Mouse (Mus musculus): ENCODE results near the gene Mmachc. TPM values are rescaled to one million over a fixed set of nuclear protein-coding genes. Genes with fewer than 3 reads are reported as not detected.
"Not testable (repeated sequence)": the region's sequence is repeated elsewhere in the genome, so short reads cannot be mapped to it uniquely, and the experiment has no call there.

Gene Mmachc
- polyA plus RNA-seq, 1 experiment from 2014 or later = 20.0 TPM

GRCm38 (mm10) chr4:116668145-116668544 lies 40.1 kb downstream of the Mmachc start:
- Histone ChIP-seq H3K27me3 (replicated peaks) (no peaks in the 10 kb centered on the region), H3K4me1 (no peaks in the 10 kb centered on the region), H3K9me3 (replicated peaks) (no peaks in the 10 kb centered on the region), H3K4me3 (replicated peaks) (no peak overlapping the region), H3K36me3 (no peaks in the 10 kb centered on the region), H3K9ac (replicated peaks) (no peak overlapping the region), H3K27ac (replicated peaks) (no peak overlapping the region), H3K4me2 (no peak overlapping the region)
- ATAC-seq (ENCODE audit: low FRiP score) = no peak
- WGBS = 66% methylated on average over 3 of the region's 3 CpGs

GRCm38 (mm10) chr4:116666625-116667024 lies 41.6 kb downstream of the Mmachc start:
- no peak for ATAC-seq (ENCODE audit: low FRiP score)
- H3K9me3 ChIP-seq (replicated peaks) = no peaks in the 10 kb centered on the region
- H3K27ac ChIP-seq (replicated peaks) = no peak overlapping the region
- H3K36me3 ChIP-seq = no peaks in the 10 kb centered on the region
- H3K27me3 ChIP-seq (replicated peaks) = no peaks in the 10 kb centered on the region
- H3K4me1 ChIP-seq = no peaks in the 10 kb centered on the region
- H3K4me3 ChIP-seq (replicated peaks) = no peak overlapping the region
- no peak overlapping the region for H3K4me2 ChIP-seq
- WGBS = 73% methylated on average over 4 of the region's 4 CpGs
- H3K9ac ChIP-seq (replicated peaks) = no peak overlapping the region

GRCm38 (mm10) chr4:116661998-116662397 lies 46.2 kb downstream of the Mmachc start:
- Histone ChIP-seq H3K27ac (replicated peaks) (no peak overlapping the region), H3K36me3 (no peaks in the 10 kb centered on the region), H3K4me1 (no peaks in the 10 kb centered on the region), H3K27me3 (replicated peaks) (no peaks in the 10 kb centered on the region), H3K9me3 (replicated peaks) (no peaks in the 10 kb centered on the region), H3K4me3 (replicated peaks) (no peak overlapping the region), H3K4me2 (no peak overlapping the region), H3K9ac (replicated peaks) (no peak overlapping the region)
- WGBS = 90% methylated on average over 1 of the region's 1 CpGs
- no peak for ATAC-seq (ENCODE audit: low FRiP score)

GRCm38 (mm10) chr4:116660829-116661228 lies 47.4 kb downstream of the Mmachc start:
- no peak for ATAC-seq (ENCODE audit: low FRiP score)
- WGBS = 80% methylated on average over 6 of the region's 6 CpGs
- Histone ChIP-seq H3K4me1 (no peaks in the 10 kb centered on the region), H3K36me3 (no peaks in the 10 kb centered on the region), H3K4me2 (no peak overlapping the region), H3K27ac (replicated peaks) (no peak overlapping the region), H3K27me3 (replicated peaks) (no peaks in the 10 kb centered on the region), H3K9ac (replicated peaks) (no peak overlapping the region), H3K4me3 (replicated peaks) (no peak overlapping the region), H3K9me3 (replicated peaks) (no peaks in the 10 kb centered on the region)

GRCm38 (mm10) chr4:116659916-116660315 lies 48.3 kb downstream of the Mmachc start:
- H3K36me3 ChIP-seq; ATAC-seq (ENCODE audit: low FRiP score); H3K27ac ChIP-seq (replicated peaks); H3K27me3 ChIP-seq (replicated peaks); H3K9me3 ChIP-seq (replicated peaks); H3K4me2 ChIP-seq; H3K4me3 ChIP-seq (replicated peaks); H3K9ac ChIP-seq (replicated peaks); H3K4me1 ChIP-seq: not testable (repeated sequence)
- 89% methylated on average over 6 of the region's 6 CpGs for WGBS

GRCm38 (mm10) chr4:116659474-116659873 lies 48.7 kb downstream of the Mmachc start:
- Histone ChIP-seq H3K9me3 (replicated peaks) (no peaks in the 10 kb centered on the region), H3K36me3 (no peaks in the 10 kb centered on the region), H3K4me1 (no peaks in the 10 kb centered on the region), H3K4me3 (replicated peaks) (no peak overlapping the region), H3K4me2 (no peak overlapping the region), H3K9ac (replicated peaks) (no peak overlapping the region), H3K27me3 (replicated peaks) (no peaks in the 10 kb centered on the region), H3K27ac (replicated peaks) (no peak overlapping the region)
- no peak for ATAC-seq (ENCODE audit: low FRiP score)
- 65% methylated on average over 2 of the region's 2 CpGs for WGBS

GRCm38 (mm10) chr4:116657971-116658370 lies 50.2 kb downstream of the Mmachc start:
- no peak overlapping the region for H3K9ac ChIP-seq (replicated peaks)
- no peak for ATAC-seq (ENCODE audit: low FRiP score)

GRCm38 (mm10) chr4:116655658-116656057 lies 52.5 kb downstream of the Mmachc start:
- H3K4me1 ChIP-seq = 0 out of 2 replicates have a peak, but pooled peaks cover under 1% of the 10 kb centered on the region
- H3K4me2 ChIP-seq = no peak overlapping the region
- H3K36me3 ChIP-seq = no peaks in the 10 kb centered on the region
- H3K9me3 ChIP-seq (replicated peaks) = no peaks in the 10 kb centered on the region
- no peak for ATAC-seq (ENCODE audit: low FRiP score)
- H3K4me3 ChIP-seq (replicated peaks) = no peak overlapping the region
- no peak overlapping the region for H3K9ac ChIP-seq (replicated peaks)
- no peak overlapping the region for H3K27ac ChIP-seq (replicated peaks)
- 78% methylated on average over 3 of the region's 3 CpGs for WGBS
- no peaks in the 10 kb centered on the region for H3K27me3 ChIP-seq (replicated peaks)

More at GRCm38 (mm10) chr4:116657971-116658370, 50.2 kb downstream of the Mmachc start:
- Histone ChIP-seq H3K4me1 (no peaks in the 10 kb centered on the region), H3K36me3 (no peaks in the 10 kb centered on the region), H3K27ac (replicated peaks) (no peak overlapping the region), H3K9me3 (replicated peaks) (no peaks in the 10 kb centered on the region), H3K4me3 (replicated peaks) (no peak overlapping the region), H3K4me2 (no peak overlapping the region), H3K27me3 (replicated peaks) (no peaks in the 10 kb centered on the region)
- 43% methylated on average over 3 of the region's 3 CpGs for WGBS

- H3K4me1 ChIP-seq = peaks cover 6% of the 10 kb centered on the region
- no peaks in the 10 kb centered on the region for H3K27me3 ChIP-seq (replicated peaks)
- 67% methylated on average over 2 of the region's 2 CpGs for WGBS
- H3K9me3 ChIP-seq (replicated peaks) = no peaks in the 10 kb centered on the region
- no peak overlapping the region for H3K4me2 ChIP-seq
- no peaks in the 10 kb centered on the region for H3K36me3 ChIP-seq
- no peak overlapping the region for H3K27ac ChIP-seq (replicated peaks)
- no peak for ATAC-seq (ENCODE audit: low FRiP score)
- H3K4me3 ChIP-seq (replicated peaks) = no peak overlapping the region
- no peak overlapping the region for H3K9ac ChIP-seq (replicated peaks)
Measured at GRCm38 (mm10) chr4:116655100-116655499, 53.1 kb downstream of the Mmachc start.

GRCm38 (mm10) chr4:116653228-116653627 lies 55.0 kb downstream of the Mmachc start:
- no peaks in the 10 kb centered on the region for H3K36me3 ChIP-seq

More at GRCm38 (mm10) chr4:116653228-116653627, 55.0 kb downstream of the Mmachc start:
- ATAC-seq (ENCODE audit: low FRiP score) = no peak
- no peak overlapping the region for H3K27ac ChIP-seq (replicated peaks)
- H3K27me3 ChIP-seq (replicated peaks) = no peaks in the 10 kb centered on the region
- no peak overlapping the region for H3K9ac ChIP-seq (replicated peaks)
- H3K9me3 ChIP-seq (replicated peaks) = no peaks in the 10 kb centered on the region
- 86% methylated on average over 6 of the region's 6 CpGs for WGBS
- H3K4me1 ChIP-seq = peaks cover 24% of the 10 kb centered on the region
- no peak overlapping the region for H3K4me2 ChIP-seq
- H3K4me3 ChIP-seq (replicated peaks) = no peak overlapping the region

Other genes starting within 250 kb of the Mmachc start
- gene Mast2, start 244.2 kb downstream of the Mmachc start, polyA plus RNA-seq (2015; fragmentation: Nextera tagmentation; extraction: Ambion mirVana) = 29.7 and 34.1 TPM in 2 replicates
- gene Ipp, start 200.9 kb downstream of the Mmachc start, polyA plus RNA-seq (2015; fragmentation: Nextera tagmentation; extraction: Ambion mirVana) = 11.9 and 13.7 TPM in 2 replicates
- 23.8 and 27.7 TPM in 2 replicates for gene Tmem69, start 152.5 kb downstream of the Mmachc start, polyA plus RNA-seq (2015; fragmentation: Nextera tagmentation; extraction: Ambion mirVana)
- gene Gpbp1l1, start 150.7 kb downstream of the Mmachc start, polyA plus RNA-seq (2015; fragmentation: Nextera tagmentation; extraction: Ambion mirVana) = 12.0 and 17.6 TPM in 2 replicates
- gene Ccdc17, start 111.8 kb downstream of the Mmachc start, polyA plus RNA-seq (2015; fragmentation: Nextera tagmentation; extraction: Ambion mirVana) = 3.0 and 4.5 TPM in 2 replicates
- 79.3 and 93.1 TPM in 2 replicates for gene Nasp, start 80.5 kb downstream of the Mmachc start, polyA plus RNA-seq (2015; fragmentation: Nextera tagmentation; extraction: Ambion mirVana)
- gene Akr1a1, start 56.7 kb downstream of the Mmachc start, polyA plus RNA-seq (2015; fragmentation: Nextera tagmentation; extraction: Ambion mirVana) = 717 and 746 TPM in 2 replicates
- 443 and 606 TPM in 2 replicates for gene Prdx1, start 22.9 kb downstream of the Mmachc start, polyA plus RNA-seq (2015; fragmentation: Nextera tagmentation; extraction: Ambion mirVana)
- gene Ccdc163, start 103 bp upstream of the Mmachc start, polyA plus RNA-seq (2015; fragmentation: Nextera tagmentation; extraction: Ambion mirVana) = 9.7 and 11.3 TPM in 2 replicates
- gene Tesk2, start 12.5 kb upstream of the Mmachc start, polyA plus RNA-seq (2015; fragmentation: Nextera tagmentation; extraction: Ambion mirVana) = 3.0 and 3.3 TPM in 2 replicates
- 27.2 and 33.4 TPM in 2 replicates for gene Toe1, start 99.2 kb upstream of the Mmachc start, polyA plus RNA-seq (2015; fragmentation: Nextera tagmentation; extraction: Ambion mirVana)
- gene Mutyh, start 99.3 kb upstream of the Mmachc start, polyA plus RNA-seq (2015; fragmentation: Nextera tagmentation; extraction: Ambion mirVana) = 5.6 and 7.5 TPM in 2 replicates
- 1.4 and 1.8 TPM in 2 replicates for gene Hpdl, start 113.3 kb upstream of the Mmachc start, polyA plus RNA-seq (2015; fragmentation: Nextera tagmentation; extraction: Ambion mirVana)
- 4.2 and 4.4 TPM in 2 replicates for gene Zswim5, start 169.0 kb upstream of the Mmachc start, polyA plus RNA-seq (2015; fragmentation: Nextera tagmentation; extraction: Ambion mirVana)

All from neural tube, embryonic 15.5 days (tissue).